Mouse (Mus musculus) CD8-positive naive resting alpha-beta T cell, adult 2 months (primary cell): ENCODE results near the gene Dgkz.

Experiments used
- DNase-seq, 2 experiments: peaks; one replicate each; pipeline ENCODE4 v3.0.0; 2022; ENCODE audit warnings: low read depth in 2 of 2, low spot score in 2 of 2

Dgkz gene

GRCm38 (mm10) chr2:91997905-91998608 lies 22.4 kb upstream of the Dgkz start:
- DNase-seq: no peak

GRCm38 (mm10) chr2:91996006-91996405 lies 20.3 kb upstream of the Dgkz start:
- DNase-seq: no peak

- DNase-seq: no peak
These were observed 17.7 kb upstream of the Dgkz start for GRCm38 (mm10) chr2:91993409-91993808.

GRCm38 (mm10) chr2:91989750-91990149 lies 14.1 kb upstream of the Dgkz start:
- DNase-seq: no peak

GRCm38 (mm10) chr2:91987542-91987941 lies 11.9 kb upstream of the Dgkz start:
- peak; percentile 80 to 84 for DNase-seq

GRCm38 (mm10) chr2:91986071-91986470 lies 10.4 kb upstream of the Dgkz start:
- DNase-seq: no peak

- no peak for DNase-seq
These were observed 9.4 kb upstream of the Dgkz start for GRCm38 (mm10) chr2:91984906-91985525.

- DNase-seq: peak; percentile 62 to 69
These were observed 8.8 kb upstream of the Dgkz start for GRCm38 (mm10) chr2:91984439-91984838.

GRCm38 (mm10) chr2:91980830-91981229 lies 5.2 kb upstream of the Dgkz start:
- no peak for DNase-seq

GRCm38 (mm10) chr2:91980245-91980644 lies 4.6 kb upstream of the Dgkz start:
- DNase-seq: no peak

GRCm38 (mm10) chr2:91978547-91978946 lies 2.9 kb upstream of the Dgkz start:
- DNase-seq: no peak

- DNase-seq: no peak
These were observed 2.3 kb upstream of the Dgkz start for GRCm38 (mm10) chr2:91977960-91978359.

GRCm38 (mm10) chr2:91973416-91974135 lies 2.1 kb downstream of the Dgkz start:
- DNase-seq: no peak

GRCm38 (mm10) chr2:91972121-91972566 lies 3.5 kb downstream of the Dgkz start:
- peak in 1 of 2 experiments; percentile 55 for DNase-seq

GRCm38 (mm10) chr2:91971231-91972097 lies 4.2 kb downstream of the Dgkz start:
- no peak for DNase-seq

- DNase-seq: no peak
These were observed 7.7 kb downstream of the Dgkz start for GRCm38 (mm10) chr2:91967962-91968361.

- no peak for DNase-seq
These were observed 9.3 kb downstream of the Dgkz start for GRCm38 (mm10) chr2:91966367-91966766.

GRCm38 (mm10) chr2:91965417-91965816 lies 10.2 kb downstream of the Dgkz start:
- no peak for DNase-seq

GRCm38 (mm10) chr2:91964610-91965204 lies 11.0 kb downstream of the Dgkz start:
- DNase-seq: no peak

- peak; percentile 96 to 97 for DNase-seq
These were observed 12.2 kb downstream of the Dgkz start for GRCm38 (mm10) chr2:91963443-91963932.
